Mouse (Mus musculus): ENCODE results near the gene Acox3. TPM values are rescaled to one million over a fixed set of nuclear protein-coding genes. Genes with fewer than 3 reads are reported as not detected.

Acox3 gene
- polyA plus RNA-seq, 1 experiment from 2014 or later: 13.4 TPM

GRCm38 (mm10) chr5:35643401-35644048 is 60.7 kb downstream of the Acox3 start:
- Histone ChIP-seq H3K4me3 (no peak overlapping the region), H3K9ac (no peak overlapping the region), H3K9me3 (no peaks in the 10 kb centered on the region), H3K27me3 (no peaks in the 10 kb centered on the region), H3K36me3 (no peaks in the 10 kb centered on the region), H3K4me1 (replicated peaks) (no peaks in the 10 kb centered on the region), H3K4me2 (no peak overlapping the region), H3K27ac (replicated peaks) (no peak overlapping the region)
- WGBS: 84% methylated on average over 9 of the region's 9 CpGs
- no peak for ATAC-seq (ENCODE audit: low FRiP score, low read depth)

- Histone ChIP-seq H3K9me3 (no peaks in the 10 kb centered on the region), H3K4me2 (no peak overlapping the region), H3K27ac (replicated peaks) (no peak overlapping the region), H3K9ac (no peak overlapping the region), H3K4me1 (replicated peaks) (no peaks in the 10 kb centered on the region), H3K4me3 (no peak overlapping the region), H3K27me3 (no peaks in the 10 kb centered on the region), H3K36me3 (no peaks in the 10 kb centered on the region)
- no peak for ATAC-seq (ENCODE audit: low FRiP score, low read depth)
- 67% methylated on average over 4 of the region's 4 CpGs for WGBS
These were observed 61.2 kb downstream of the Acox3 start for GRCm38 (mm10) chr5:35644082-35644481.

- H3K4me3 ChIP-seq: no peak overlapping the region
- H3K36me3 ChIP-seq: no peaks in the 10 kb centered on the region
- WGBS: 79% methylated on average over 6 of the region's 6 CpGs
- H3K9ac ChIP-seq: no peak overlapping the region
- no peak overlapping the region for H3K27ac ChIP-seq (replicated peaks)
- no peak for ATAC-seq (ENCODE audit: low FRiP score, low read depth)
- H3K27me3 ChIP-seq: no peaks in the 10 kb centered on the region
- H3K4me2 ChIP-seq: no peak overlapping the region
- H3K4me1 ChIP-seq (replicated peaks): no peaks in the 10 kb centered on the region
- no peaks in the 10 kb centered on the region for H3K9me3 ChIP-seq
These were observed 63.2 kb downstream of the Acox3 start for GRCm38 (mm10) chr5:35645938-35646493.

DNA sequence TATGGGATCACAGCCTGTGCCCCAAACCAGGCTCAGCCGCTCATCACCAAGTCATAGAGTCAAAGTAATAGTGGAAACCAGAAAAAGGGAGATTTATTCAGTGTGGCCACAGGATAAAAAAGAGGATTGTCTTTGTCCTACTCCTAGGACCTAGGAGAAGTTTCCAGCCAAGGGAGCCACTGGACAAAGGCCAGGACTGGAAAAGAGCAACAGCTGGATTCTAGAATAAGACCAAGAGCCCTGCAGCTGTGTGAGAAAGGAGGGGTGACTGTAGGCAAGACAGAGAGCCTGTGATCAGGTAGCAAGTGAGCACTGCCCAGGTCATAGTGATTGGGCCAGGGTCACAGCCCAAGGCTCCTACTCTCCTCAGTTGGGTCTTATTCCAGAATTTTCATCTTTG is 64.1 kb downstream of the Acox3 start:
- WGBS: 94% methylated on average over 1 of the region's 1 CpGs
- Histone ChIP-seq H3K36me3 (no peaks in the 10 kb centered on the region), H3K4me3 (no peak overlapping the region), H3K9ac (no peak overlapping the region), H3K4me2 (no peak overlapping the region), H3K27me3 (no peaks in the 10 kb centered on the region), H3K9me3 (no peaks in the 10 kb centered on the region), H3K27ac (replicated peaks) (no peak overlapping the region), H3K4me1 (replicated peaks) (no peaks in the 10 kb centered on the region)
- no peak for ATAC-seq (ENCODE audit: low FRiP score, low read depth)

- H3K4me3 ChIP-seq: no peak overlapping the region
- no peaks in the 10 kb centered on the region for H3K27me3 ChIP-seq
- H3K27ac ChIP-seq (replicated peaks): no peak overlapping the region
- H3K36me3 ChIP-seq: no peaks in the 10 kb centered on the region
- H3K4me2 ChIP-seq: no peak overlapping the region
- H3K9ac ChIP-seq: no peak overlapping the region
- no peak for ATAC-seq (ENCODE audit: low FRiP score, low read depth)
- 63% methylated on average over 4 of the region's 4 CpGs for WGBS
- no peaks in the 10 kb centered on the region for H3K4me1 ChIP-seq (replicated peaks)
- no peaks in the 10 kb centered on the region for H3K9me3 ChIP-seq
These were observed 64.7 kb downstream of the Acox3 start for GRCm38 (mm10) chr5:35647562-35647961.

GRCm38 (mm10) chr5:35648230-35648629 is 65.4 kb downstream of the Acox3 start:
- Histone ChIP-seq H3K9me3 (no peaks in the 10 kb centered on the region), H3K4me3 (no peak overlapping the region), H3K27ac (replicated peaks) (no peak overlapping the region), H3K4me2 (no peak overlapping the region), H3K4me1 (replicated peaks) (no peaks in the 10 kb centered on the region), H3K36me3 (no peaks in the 10 kb centered on the region), H3K27me3 (no peaks in the 10 kb centered on the region), H3K9ac (no peak overlapping the region)
- WGBS: 72% methylated on average over 2 of the region's 2 CpGs
- no peak for ATAC-seq (ENCODE audit: low FRiP score, low read depth)

- Histone ChIP-seq H3K27ac (replicated peaks) (no peak overlapping the region), H3K27me3 (no peaks in the 10 kb centered on the region), H3K36me3 (no peaks in the 10 kb centered on the region), H3K4me3 (no peak overlapping the region), H3K9ac (no peak overlapping the region), H3K4me1 (replicated peaks) (no peaks in the 10 kb centered on the region), H3K4me2 (no peak overlapping the region), H3K9me3 (no peaks in the 10 kb centered on the region)
- no peak for ATAC-seq (ENCODE audit: low FRiP score, low read depth)
- 79% methylated on average over 3 of the region's 3 CpGs for WGBS
These were observed 69.5 kb downstream of the Acox3 start for GRCm38 (mm10) chr5:35652319-35652718.

GRCm38 (mm10) chr5:35652872-35653271 is 70.0 kb downstream of the Acox3 start:
- no peak overlapping the region for H3K9ac ChIP-seq
- H3K4me2 ChIP-seq: no peak overlapping the region
- no peak overlapping the region for H3K27ac ChIP-seq (replicated peaks)
- H3K4me1 ChIP-seq (replicated peaks): no peaks in the 10 kb centered on the region
- no peaks in the 10 kb centered on the region for H3K27me3 ChIP-seq
- no peaks in the 10 kb centered on the region for H3K9me3 ChIP-seq
- WGBS: 88% methylated on average over 13 of the region's 13 CpGs
- no peak overlapping the region for H3K4me3 ChIP-seq
- no peaks in the 10 kb centered on the region for H3K36me3 ChIP-seq
- no peak for ATAC-seq (ENCODE audit: low FRiP score, low read depth)

- Histone ChIP-seq H3K27me3 (no peaks in the 10 kb centered on the region), H3K9me3 (no peaks in the 10 kb centered on the region), H3K4me3 (no peak overlapping the region), H3K4me1 (replicated peaks) (no peaks in the 10 kb centered on the region), H3K36me3 (no peaks in the 10 kb centered on the region), H3K4me2 (no peak overlapping the region), H3K9ac (no peak overlapping the region), H3K27ac (replicated peaks) (no peak overlapping the region)
- ATAC-seq (ENCODE audit: low FRiP score, low read depth): no peak
- WGBS: 84% methylated on average over 9 of the region's 9 CpGs
These were observed 71.0 kb downstream of the Acox3 start for GRCm38 (mm10) chr5:35653743-35654395.

DNA sequence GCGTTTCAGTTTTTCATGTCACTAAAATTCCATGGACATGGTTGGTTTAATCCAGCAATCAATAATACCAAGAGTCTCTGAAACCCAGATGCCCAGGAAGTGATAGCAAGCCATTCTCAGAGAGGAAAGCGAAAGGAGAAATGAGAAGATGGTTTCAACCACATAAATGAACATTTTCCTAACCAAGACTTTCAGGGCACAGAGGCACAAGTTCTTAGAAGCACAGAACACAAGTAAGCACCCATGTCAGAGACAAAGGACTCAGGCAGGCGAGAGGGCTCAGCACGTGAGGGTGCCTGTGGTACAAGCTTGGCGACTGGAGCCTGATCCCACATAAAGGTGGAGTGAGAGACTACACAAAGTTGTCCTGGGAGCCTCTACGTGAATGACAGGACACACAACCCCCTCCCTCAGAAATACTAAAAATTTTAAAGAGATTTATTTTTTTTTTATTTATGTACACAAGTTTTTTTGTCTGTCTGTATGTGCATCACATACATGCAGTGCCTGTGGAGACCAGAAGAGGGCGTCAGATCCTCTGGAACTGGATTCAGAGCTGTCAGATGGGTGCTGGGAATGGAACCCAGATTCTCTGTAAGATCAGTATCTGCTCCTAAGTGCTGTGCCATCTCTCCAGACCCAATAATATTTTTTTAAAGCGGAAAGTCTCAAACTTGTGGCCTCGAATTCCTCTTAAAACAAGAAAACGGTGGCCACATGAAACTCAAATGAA is 73.1 kb downstream of the Acox3 start:
- H3K9me3 ChIP-seq: no peaks in the 10 kb centered on the region
- ATAC-seq (ENCODE audit: low FRiP score, low read depth): no peak
- H3K9ac ChIP-seq: no peak overlapping the region
- H3K4me2 ChIP-seq: no peak overlapping the region
- H3K27me3 ChIP-seq: no peaks in the 10 kb centered on the region
- H3K4me1 ChIP-seq (replicated peaks): no peaks in the 10 kb centered on the region
- 87% methylated on average over 10 of the region's 10 CpGs for WGBS
- H3K4me3 ChIP-seq: no peak overlapping the region
- H3K36me3 ChIP-seq: no peaks in the 10 kb centered on the region
- H3K27ac ChIP-seq (replicated peaks): no peak overlapping the region

DNA sequence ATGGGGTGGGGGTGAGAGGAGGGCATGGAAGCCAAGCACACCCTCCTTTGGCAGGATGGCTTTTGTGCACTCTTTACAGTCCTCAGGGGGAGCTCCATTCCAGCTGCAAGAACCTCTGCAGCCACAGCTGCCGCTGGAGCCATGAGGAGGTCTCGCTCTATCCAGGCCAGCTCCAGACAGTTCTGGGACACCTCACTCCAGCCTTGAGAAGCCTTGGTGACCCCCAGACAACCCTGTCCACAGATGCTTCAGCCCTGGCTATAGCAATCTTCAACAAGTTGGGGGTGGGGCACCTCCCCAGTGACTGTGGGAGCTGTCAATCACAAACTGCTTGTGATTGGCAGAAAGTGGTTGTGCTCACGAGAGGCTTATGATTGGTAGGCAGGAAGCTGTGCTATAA is 76.7 kb downstream of the Acox3 start:
- Histone ChIP-seq H3K36me3 (no peaks in the 10 kb centered on the region), H3K9me3 (no peaks in the 10 kb centered on the region), H3K27ac (replicated peaks) (no peak overlapping the region), H3K9ac (no peak overlapping the region), H3K4me1 (replicated peaks) (no peaks in the 10 kb centered on the region), H3K4me2 (no peak overlapping the region), H3K4me3 (no peak overlapping the region), H3K27me3 (no peaks in the 10 kb centered on the region)
- ATAC-seq (ENCODE audit: low FRiP score, low read depth): no peak
- 74% methylated on average over 3 of the region's 3 CpGs for WGBS

DNA sequence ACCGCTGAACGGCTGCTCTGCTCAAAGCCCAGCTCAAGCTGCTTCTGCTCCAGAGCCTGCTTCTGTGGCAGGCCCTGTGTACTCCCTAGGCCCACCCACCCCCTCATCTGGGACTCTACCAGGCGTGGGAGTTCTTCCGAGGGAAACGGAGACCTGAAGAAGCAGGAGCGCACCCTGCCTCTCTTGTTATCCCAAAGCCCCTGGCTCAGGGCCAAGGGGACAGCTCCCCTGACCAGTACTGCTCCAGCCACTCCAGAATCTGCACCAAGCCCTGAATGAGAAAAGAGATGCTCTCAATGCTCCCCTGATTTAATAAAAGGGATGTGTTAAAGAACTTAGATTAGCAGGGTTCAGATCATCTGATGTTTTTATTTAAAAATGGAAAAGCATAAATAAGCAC is 78.4 kb downstream of the Acox3 start:
- ATAC-seq (ENCODE audit: low FRiP score, low read depth): no peak
- H3K9ac ChIP-seq: no peak overlapping the region
- H3K4me3 ChIP-seq: no peak overlapping the region
- H3K27me3 ChIP-seq: no peaks in the 10 kb centered on the region
- H3K27ac ChIP-seq (replicated peaks): no peak overlapping the region
- no peak overlapping the region for H3K4me2 ChIP-seq
- no peaks in the 10 kb centered on the region for H3K36me3 ChIP-seq
- H3K9me3 ChIP-seq: no peaks in the 10 kb centered on the region
- 88% methylated on average over 6 of the region's 6 CpGs for WGBS
- no peaks in the 10 kb centered on the region for H3K4me1 ChIP-seq (replicated peaks)
